Mouse (Mus musculus): ENCODE results near the gene Olfr44.

The Olfr44 gene

DNA sequence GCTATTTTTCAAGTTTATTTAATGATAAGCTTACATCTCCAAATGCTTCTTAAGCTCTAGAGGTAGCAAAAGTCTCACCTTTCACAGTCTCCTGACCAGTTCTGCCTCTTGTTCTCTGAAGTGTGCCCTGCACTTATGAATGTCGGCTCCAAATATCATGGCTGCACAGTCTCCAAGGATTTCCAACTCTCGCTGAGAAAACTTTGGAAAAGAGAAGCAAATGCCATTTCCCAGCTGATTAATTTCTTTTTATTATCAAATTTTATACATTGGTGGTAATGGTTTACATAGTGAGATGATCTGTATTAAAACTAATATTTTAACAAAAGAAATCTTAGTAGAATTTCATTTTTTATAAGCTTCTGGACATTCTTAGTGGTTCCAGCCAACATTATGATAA lies at the start of gene Olfr44:
Gene Olfr44 (minus strand): TSS at position 101 of the 400 bp plus-strand sequence.
- DNase-seq: no peak

DNA sequence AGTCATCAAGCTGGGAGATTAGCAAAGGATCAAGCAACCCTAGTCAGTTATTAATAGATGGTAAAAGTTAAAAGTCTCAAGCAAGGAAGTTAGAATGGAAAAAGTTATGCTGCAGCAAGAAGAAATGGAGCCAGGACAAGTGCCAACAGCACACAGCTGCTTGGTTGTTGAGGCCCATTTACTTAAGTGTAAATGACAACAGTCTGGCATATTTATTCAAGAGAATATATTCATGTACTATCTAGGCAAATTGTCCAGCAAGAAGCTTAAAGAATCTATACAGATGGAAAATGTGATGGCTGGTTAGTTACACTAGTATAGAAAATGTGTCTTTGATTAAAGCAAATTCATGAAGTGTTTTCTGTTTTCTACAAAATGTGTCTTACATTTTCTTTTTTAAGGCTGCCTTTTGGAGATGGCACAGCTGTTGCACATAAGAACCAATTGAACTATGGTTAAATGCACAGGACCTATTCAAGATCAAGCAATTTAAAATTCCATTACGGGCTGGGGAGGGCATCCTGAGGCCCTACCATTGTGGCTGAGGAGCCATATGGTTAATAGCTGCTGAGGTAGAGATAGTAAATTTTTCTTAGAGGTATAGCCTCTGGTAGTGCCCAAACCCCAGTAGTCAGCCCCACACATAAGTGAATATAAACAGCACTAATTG lies 30.0 kb upstream of the Olfr44 start:
- DNase-seq: no peak

DNA sequence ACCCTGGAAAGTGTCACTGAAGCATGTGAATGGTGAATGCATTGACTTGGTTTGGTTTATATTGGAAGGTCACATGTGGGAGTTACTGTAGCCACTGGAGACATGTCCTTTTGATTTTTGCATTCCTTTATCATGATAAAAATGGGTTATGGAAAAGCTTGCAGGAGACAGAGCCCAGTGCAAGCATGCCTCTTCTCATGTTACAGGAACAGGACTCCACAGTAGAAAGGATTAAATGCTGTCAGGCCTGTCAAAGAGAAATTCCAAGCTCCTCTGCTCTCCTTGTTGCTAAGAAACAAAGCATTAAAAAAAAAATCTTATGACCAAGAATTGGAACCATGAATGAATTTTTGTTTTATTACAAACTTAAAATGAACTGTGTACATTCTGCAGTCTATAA lies 24.8 kb upstream of the Olfr44 start:
- no peak for DNase-seq

DNA sequence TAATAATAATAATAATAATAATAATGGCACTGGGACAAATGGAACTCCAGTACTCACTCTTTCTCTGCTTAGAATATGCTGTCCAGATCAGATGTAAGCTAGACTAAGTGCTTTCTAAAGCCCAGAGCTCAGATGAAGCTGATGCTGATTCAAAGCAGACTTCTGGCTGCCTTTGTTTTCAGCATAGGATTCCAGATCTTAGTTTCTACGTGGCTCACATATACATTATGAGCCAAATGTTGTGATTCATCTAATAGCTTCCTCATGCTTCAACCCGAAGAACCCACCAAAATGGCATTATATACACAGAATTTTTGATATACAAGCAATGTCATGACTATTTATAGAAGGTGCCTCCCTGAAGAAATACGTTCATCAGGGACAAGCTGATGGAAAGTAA lies 21.7 kb upstream of the Olfr44 start, which contains the start of gene Olfr957:
Gene Olfr957 (minus strand): TSS at position 279 of the 400 bp plus-strand sequence.
- no peak for DNase-seq

DNA sequence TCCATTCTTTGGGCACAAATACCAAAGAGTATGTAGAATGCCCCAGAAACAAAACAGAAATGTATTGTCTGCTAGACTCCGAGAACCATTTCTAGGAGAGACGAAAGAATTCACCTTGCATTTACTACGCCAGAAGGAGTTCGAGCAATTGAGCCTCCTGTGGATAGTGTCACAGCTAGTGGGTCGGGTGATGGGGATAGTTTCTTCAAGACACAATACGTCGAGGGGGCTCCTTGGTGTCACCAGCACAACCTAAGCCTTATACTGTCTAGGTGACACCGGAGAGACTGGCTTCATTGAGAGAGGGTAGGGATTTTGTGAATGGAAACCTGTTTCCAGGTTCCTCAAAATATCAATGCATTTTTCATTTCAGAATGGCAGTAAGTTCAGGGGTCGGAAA lies 15.6 kb upstream of the Olfr44 start:
- no peak for DNase-seq

DNA sequence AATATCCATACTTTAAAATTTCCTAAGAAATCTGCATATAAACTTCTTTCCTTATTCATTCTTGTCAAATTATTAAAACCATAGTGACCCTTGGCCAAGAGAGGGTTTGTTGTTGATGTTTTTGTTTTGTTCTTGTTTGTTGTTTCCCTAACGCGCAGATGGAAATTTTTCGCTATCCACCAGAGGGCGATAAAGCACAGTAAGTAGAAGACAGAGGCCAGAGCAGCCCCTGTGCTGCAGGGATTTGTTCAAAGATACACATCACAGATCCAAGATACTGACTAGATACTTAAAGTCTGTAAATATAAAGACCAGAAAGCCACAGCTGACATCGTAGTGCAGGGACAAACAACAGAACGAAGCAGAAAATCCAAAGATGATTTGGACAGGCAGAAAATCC lies 15.2 kb upstream of the Olfr44 start:
- no peak for DNase-seq

DNA sequence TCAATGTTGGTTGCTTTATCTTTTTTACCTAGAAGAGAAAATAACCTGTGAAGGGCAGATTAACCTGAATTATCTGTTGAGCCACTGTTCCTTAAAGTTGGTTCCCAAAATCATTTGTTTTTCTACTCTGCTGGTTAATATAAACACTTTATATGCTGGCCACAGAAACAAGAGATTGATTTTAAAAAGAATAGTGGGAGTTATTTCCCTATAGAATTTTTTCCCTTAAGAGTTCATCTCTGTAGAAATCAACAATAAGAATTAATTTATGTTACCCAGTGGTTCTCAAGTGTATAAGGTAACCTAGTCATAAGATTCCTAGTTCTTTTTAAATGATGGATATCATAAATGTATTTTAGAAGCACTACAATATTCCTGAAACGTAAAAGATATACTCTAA lies 22.0 kb downstream of the Olfr44 start, which contains the start of gene Olfr955:
Gene Olfr955 (minus strand): TSS at position 101 of the 400 bp plus-strand sequence.
- DNase-seq: no peak

DNA sequence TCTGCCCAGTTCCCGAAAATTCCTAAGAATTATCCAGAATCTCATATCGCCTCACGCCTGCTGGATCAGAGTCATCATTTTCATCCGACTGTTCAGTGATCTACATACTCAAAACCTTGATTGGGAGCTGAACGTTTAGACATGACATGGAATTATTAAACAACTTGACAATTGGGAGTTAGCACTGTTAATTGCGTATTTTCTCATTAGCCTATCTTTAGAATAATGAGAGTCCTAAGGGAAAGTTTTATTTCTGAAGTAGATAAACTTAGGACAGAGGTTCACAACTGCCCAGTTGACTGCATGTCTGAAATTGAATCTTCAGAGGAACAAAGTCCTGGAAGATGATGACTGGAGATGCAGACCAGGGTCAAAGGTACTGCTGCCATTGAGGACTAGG lies 37.4 kb downstream of the Olfr44 start, which contains the start of gene Olfr954:
Gene Olfr954 (plus strand): TSS at position 301 of the 400 bp plus-strand sequence.
- no peak for DNase-seq

Data from cerebellum, adult 11-12 months (tissue).